Comparison of ENCODE assay signal across 11 mouse cellular contexts in the genomic region with DNA sequence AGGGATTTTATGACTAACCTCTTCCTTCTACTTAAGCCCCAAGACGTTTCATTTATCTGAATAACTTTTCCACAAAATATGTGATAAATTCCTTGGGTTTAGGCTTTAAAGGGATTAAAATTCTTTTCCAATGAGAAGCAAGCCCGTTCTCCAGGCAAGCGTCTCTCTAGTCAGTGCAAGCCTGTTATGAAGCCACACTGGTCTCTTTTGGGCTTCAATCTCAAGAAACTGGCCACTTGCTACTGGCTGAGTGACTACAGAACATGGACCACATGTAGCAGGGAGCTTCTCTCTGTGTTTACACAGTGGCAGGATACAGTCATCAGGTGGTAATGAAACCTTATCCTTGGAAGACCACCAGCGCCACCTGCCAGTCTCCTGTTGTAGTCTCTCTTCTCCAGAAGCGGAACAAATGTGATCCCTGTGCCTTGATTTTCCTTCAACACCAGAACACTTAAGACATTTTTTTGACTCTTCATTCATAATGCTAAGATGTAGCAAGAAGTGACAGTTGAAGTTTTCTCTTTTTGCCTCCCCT.
DNase-seq lines count a peak whose midpoint lies in the region; ATAC-seq and TF ChIP-seq lines count a peak whose summit lies in the region.
"Had no signal": no experiment of that assay in that cellular context is flagged by ENCODE, and none has a peak within 500 bp of the region (broad histone marks: within the 10 kb centered on the region; RNA-seq: fewer than 3 reads in every experiment).

No protein-coding gene starts in this region.

- 49% methylated on average over 5 of the region's 5 CpGs for WGBS in forebrain, embryonic 10.5 days
- WGBS in forebrain, embryonic 16.5 days, result 40% methylated on average over 5 of the region's 5 CpGs
- 53% methylated on average over 5 of the region's 5 CpGs for WGBS in liver, postnatal 0 days (ENCODE audit: insufficient replicate concordance)
- 51% methylated on average over 5 of the region's 5 CpGs for WGBS in liver, embryonic 11.5 days
- 40% methylated on average over 5 of the region's 5 CpGs for WGBS in forebrain, postnatal 0 days

- H3K9me3 ChIP-seq in forebrain, embryonic 10.5 days, result no peaks in the 10 kb centered on the region
- H3K9me3 ChIP-seq in forebrain, embryonic 16.5 days (ENCODE audit: control insufficient read depth, low read length), result no peaks in the 10 kb centered on the region
- no peaks in the 10 kb centered on the region for H3K9me3 ChIP-seq in liver, postnatal 0 days (ENCODE audit: low read length)
- H3K9me3 ChIP-seq in liver, embryonic 11.5 days (ENCODE audit: control insufficient read depth, low read length), result no peaks in the 10 kb centered on the region
- H3K9me3 ChIP-seq in forebrain, postnatal 0 days (ENCODE audit: low read length), result no peaks in the 10 kb centered on the region
- H3K9me3 ChIP-seq: limb, embryonic 12.5 days had no signal

- no peak overlapping the region for H3K4me2 ChIP-seq in forebrain, embryonic 16.5 days (ENCODE audit: low read length)
- H3K4me2 ChIP-seq in liver, postnatal 0 days (ENCODE audit: low read depth, low read length), result no peak overlapping the region
- no peak overlapping the region for H3K4me2 ChIP-seq in liver, embryonic 11.5 days
- H3K4me2 ChIP-seq in forebrain, postnatal 0 days (ENCODE audit: low read depth), result no peak overlapping the region
- H3K4me2 ChIP-seq: heart, embryonic 11.5 days; limb, embryonic 12.5 days had no signal

- peaks cover 4% of the 10 kb centered on the region for H3K4me1 ChIP-seq in forebrain, embryonic 10.5 days
- no peaks in the 10 kb centered on the region for H3K4me1 ChIP-seq in forebrain, embryonic 16.5 days (replicated peaks; ENCODE audit: control insufficient read depth, insufficient read depth, low read length)
- H3K4me1 ChIP-seq in liver, postnatal 0 days (ENCODE audit: insufficient read depth), result no peaks in the 10 kb centered on the region
- no peaks in the 10 kb centered on the region for H3K4me1 ChIP-seq in liver, embryonic 11.5 days (replicated peaks; ENCODE audit: control insufficient read depth, insufficient read depth, low read length)
- no peaks in the 10 kb centered on the region for H3K4me1 ChIP-seq in forebrain, postnatal 0 days (ENCODE audit: insufficient read depth)
- H3K4me1 ChIP-seq: limb, embryonic 12.5 days had no signal

- ATAC-seq in forebrain, embryonic 16.5 days, result no peak
- ATAC-seq in liver, postnatal 0 days, result no peak
- no peak for ATAC-seq in liver, embryonic 11.5 days (replicated peaks; ENCODE audit: low FRiP score)
- ATAC-seq in forebrain, postnatal 0 days, result peak; percentile 48; the same call in 1 of the 2 replicates

- H3K36me3 ChIP-seq in forebrain, embryonic 10.5 days (replicated peaks), result no peaks in the 10 kb centered on the region
- H3K36me3 ChIP-seq in forebrain, embryonic 16.5 days (ENCODE audit: control insufficient read depth, insufficient read depth), result no peaks in the 10 kb centered on the region
- H3K36me3 ChIP-seq in liver, postnatal 0 days (replicated peaks; ENCODE audit: insufficient read depth, low read length), result no peaks in the 10 kb centered on the region
- no peaks in the 10 kb centered on the region for H3K36me3 ChIP-seq in liver, embryonic 11.5 days (ENCODE audit: control insufficient read depth, insufficient read depth, low read length)
- no peaks in the 10 kb centered on the region for H3K36me3 ChIP-seq in forebrain, postnatal 0 days (ENCODE audit: insufficient read depth)
- H3K36me3 ChIP-seq: limb, embryonic 12.5 days had no signal

- no peaks in the 10 kb centered on the region; the same call in 1 of the 2 replicates for H3K27me3 ChIP-seq in forebrain, embryonic 10.5 days (ENCODE audit: poor library complexity, severe bottlenecking)
- H3K27me3 ChIP-seq in forebrain, embryonic 16.5 days (replicated peaks; ENCODE audit: control insufficient read depth, insufficient read depth, low read length), result no peaks in the 10 kb centered on the region
- no peaks in the 10 kb centered on the region for H3K27me3 ChIP-seq in liver, postnatal 0 days (ENCODE audit: insufficient read depth, low read length)
- no peaks in the 10 kb centered on the region for H3K27me3 ChIP-seq in liver, embryonic 11.5 days (replicated peaks; ENCODE audit: control insufficient read depth, insufficient read depth, low read length)
- no peaks in the 10 kb centered on the region for H3K27me3 ChIP-seq in forebrain, postnatal 0 days (ENCODE audit: insufficient read depth, low read length)
- H3K27me3 ChIP-seq: limb, embryonic 12.5 days had no signal

- peak; percentile 28; the same call in 1 of the 2 replicates for TF ChIP-seq CTCF in liver, postnatal 0 days (IDR thresholded peaks at IDR 0.05; ENCODE audit: low read depth)
- TF ChIP-seq CTCF in forebrain, postnatal 0 days (IDR thresholded peaks at IDR 0.05; ENCODE audit: low read depth), result peak; percentile 60

- TF ChIP-seq EP300 in liver, postnatal 0 days (IDR thresholded peaks at IDR 0.05; ENCODE audit: low read depth), result no peak

- no peak overlapping the region for H3K4me3 ChIP-seq in forebrain, embryonic 10.5 days
- no peak overlapping the region for H3K4me3 ChIP-seq in forebrain, embryonic 16.5 days (replicated peaks; ENCODE audit: low read length)
- no peak overlapping the region for H3K4me3 ChIP-seq in liver, postnatal 0 days (ENCODE audit: low read depth, low read length)
- H3K4me3 ChIP-seq in liver, embryonic 11.5 days (ENCODE audit: low read depth, low read length), result no peak overlapping the region
- no peak overlapping the region for H3K4me3 ChIP-seq in forebrain, postnatal 0 days (ENCODE audit: low read depth, low read length)
- H3K4me3 ChIP-seq: limb, embryonic 12.5 days had no signal

- no peak overlapping the region for H3K9ac ChIP-seq in forebrain, embryonic 16.5 days (replicated peaks; ENCODE audit: low read depth, low read length)
- no peak overlapping the region for H3K9ac ChIP-seq in liver, postnatal 0 days (replicated peaks)
- H3K9ac ChIP-seq in liver, embryonic 11.5 days (ENCODE audit: low read depth, low read length), result no peak overlapping the region
- H3K9ac ChIP-seq in forebrain, postnatal 0 days, result no peak overlapping the region
- H3K9ac ChIP-seq: limb, embryonic 12.5 days had no signal

- DNase-seq in forebrain, embryonic 10.5 days (ENCODE audit: extremely low spot score, low spot score), result peak; percentile 36
- no peak for DNase-seq in liver, postnatal 0 days
- DNase-seq in liver, embryonic 11.5 days (ENCODE audit: low spot score), result no peak
- peak; percentile 62 for DNase-seq in forebrain, postnatal 0 days
- DNase-seq in right cerebral cortex, postnatal 10 days (ENCODE audit: low spot score in 2 of 2), result peak; percentile 56 to 61
- DNase-seq in lung, adult 18-20 months, result no peak
- DNase-seq in heart, adult 8-10 months (ENCODE audit: low spot score), result no peak
- DNase-seq: cerebellum, adult 11-12 months had no signal

- H3K27ac ChIP-seq in forebrain, embryonic 10.5 days, result no peak overlapping the region
- H3K27ac ChIP-seq in forebrain, embryonic 16.5 days (ENCODE audit: low read length), result no peak overlapping the region
- H3K27ac ChIP-seq in liver, postnatal 0 days (ENCODE audit: low read depth), result no peak overlapping the region
- H3K27ac ChIP-seq in liver, embryonic 11.5 days (ENCODE audit: low read depth, low read length), result no peak overlapping the region
- no peak overlapping the region for H3K27ac ChIP-seq in forebrain, postnatal 0 days (ENCODE audit: low read depth, low read length)
- H3K27ac ChIP-seq: limb, embryonic 12.5 days had no signal

Comparison
In these comparisons a context has a peak if more than half of its experiments do, and no peak if none do; other contexts are left out.
1. DNase-seq: peak in forebrain, embryonic 10.5 days (single experiment), forebrain, postnatal 0 days (single experiment) and right cerebral cortex, postnatal 10 days (2 of 2); none in liver, postnatal 0 days (single experiment), liver, embryonic 11.5 days (single experiment), lung, adult 18-20 months (0 of 2) and heart, adult 8-10 months (single experiment).